Mouse (Mus musculus): ENCODE measurements at regions not wholly inside any gene's neighbourhood (a gene's known extent, or its start where the extent isn't known, plus 50 kb on each side); places are given as distances from the start of the nearest gene placed in this dataset.
"Not testable (repeated sequence)": the region's sequence is repeated elsewhere in the genome, so short reads cannot be mapped to it uniquely, and the experiment has no call there.

DNA sequence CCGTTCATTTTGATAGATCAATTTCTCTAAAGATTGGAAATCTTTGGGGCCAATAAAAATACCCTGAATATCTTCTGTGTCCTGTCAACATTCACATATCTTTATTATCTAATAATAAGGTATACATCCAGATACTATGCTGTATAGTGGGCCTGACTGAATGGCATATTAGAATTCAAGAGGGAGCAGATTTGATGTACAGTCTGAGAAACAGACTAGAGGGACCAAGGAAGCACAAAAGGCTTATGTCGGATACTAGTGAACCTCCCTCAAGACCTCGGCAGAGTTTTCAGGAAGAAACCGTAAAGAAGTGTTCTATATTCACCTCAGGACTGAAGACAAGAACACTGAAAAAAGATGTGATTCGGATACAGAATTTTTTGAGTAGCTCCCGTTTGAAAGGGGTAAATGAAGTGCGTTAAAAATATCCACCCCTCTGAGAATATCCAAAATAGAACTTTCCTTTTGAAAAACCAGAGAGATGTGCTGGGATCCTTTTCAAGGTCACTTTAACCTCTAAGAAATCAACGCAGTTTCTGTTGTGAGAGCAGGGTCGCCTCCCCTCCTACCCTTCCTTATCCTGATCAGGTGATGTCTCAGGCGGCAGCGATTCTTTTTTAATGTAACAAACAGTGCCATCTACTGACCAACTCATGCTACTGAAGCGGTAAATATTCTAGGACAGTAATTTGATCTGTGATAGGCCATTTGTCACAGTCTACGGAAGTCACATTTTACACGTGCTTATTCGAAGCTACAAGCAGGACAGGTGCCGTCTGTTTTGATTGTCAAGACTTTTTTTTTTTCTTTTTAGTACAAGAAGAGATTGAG lies 485.1 kb upstream of the Hsf2 start:
- peak in 1 of 2 experiments; percentile 15 for DNase-seq (ENCODE audit: low spot score in 2 of 2)

GRCm38 (mm10) chr10:57001723-57002110 lies 484.5 kb upstream of the Hsf2 start:
- no peak for DNase-seq (ENCODE audit: low spot score in 2 of 2)

GRCm38 (mm10) chr10:57037641-57038040 lies 448.5 kb upstream of the Hsf2 start:
- DNase-seq (ENCODE audit: low spot score in 2 of 2): no peak

GRCm38 (mm10) chr10:57040201-57040600 lies 446.0 kb upstream of the Hsf2 start:
- DNase-seq (ENCODE audit: low spot score in 2 of 2): no peak

DNA sequence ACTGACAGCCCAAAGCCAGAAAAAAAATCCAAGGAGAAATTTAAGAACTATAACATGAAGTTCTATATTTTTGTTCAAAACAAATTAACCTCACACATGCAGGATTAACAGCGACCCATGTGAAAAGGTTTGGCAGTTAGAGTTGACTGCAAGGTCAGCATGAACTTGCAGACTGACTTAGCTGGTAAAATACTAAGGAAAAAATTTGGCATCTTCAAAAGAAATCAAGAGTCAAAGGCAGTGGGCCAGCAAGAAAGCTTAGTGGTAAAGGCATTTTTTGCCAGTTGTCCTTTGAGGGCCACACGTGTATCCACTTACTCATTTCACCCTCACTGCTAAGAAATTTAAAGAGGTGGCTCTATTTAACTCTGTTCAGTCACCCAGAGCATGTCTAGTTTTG lies 440.2 kb upstream of the Hsf2 start:
- DNase-seq (ENCODE audit: low spot score in 2 of 2): no peak

- no peak for DNase-seq (ENCODE audit: low spot score in 2 of 2)
Measured at GRCm38 (mm10) chr10:57046891-57047290, 439.3 kb upstream of the Hsf2 start.

- DNase-seq (ENCODE audit: low spot score in 2 of 2): no peak
Measured at GRCm38 (mm10) chr10:57047719-57048118, 438.5 kb upstream of the Hsf2 start.

DNA sequence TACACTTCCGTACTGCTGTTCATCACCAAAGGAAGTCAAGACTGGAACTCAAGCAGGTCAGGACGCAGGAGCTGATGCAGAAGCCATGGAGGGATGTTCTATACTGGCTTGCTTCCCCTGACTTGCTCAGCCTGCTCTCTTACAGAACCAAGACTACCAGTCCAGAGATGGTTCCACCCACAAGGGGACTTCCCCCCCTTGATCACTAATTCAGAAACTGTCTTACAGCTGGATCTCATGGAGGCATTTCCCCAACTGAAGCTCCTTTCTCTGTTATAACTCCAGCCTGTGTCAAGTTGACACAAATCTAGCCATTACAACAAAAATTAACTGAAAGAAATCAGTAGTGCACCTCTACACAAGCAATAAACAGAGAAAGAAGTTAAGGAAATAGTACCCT lies 432.8 kb upstream of the Hsf2 start:
- not testable (repeated sequence) for DNase-seq (ENCODE audit: low spot score in 2 of 2)

DNA sequence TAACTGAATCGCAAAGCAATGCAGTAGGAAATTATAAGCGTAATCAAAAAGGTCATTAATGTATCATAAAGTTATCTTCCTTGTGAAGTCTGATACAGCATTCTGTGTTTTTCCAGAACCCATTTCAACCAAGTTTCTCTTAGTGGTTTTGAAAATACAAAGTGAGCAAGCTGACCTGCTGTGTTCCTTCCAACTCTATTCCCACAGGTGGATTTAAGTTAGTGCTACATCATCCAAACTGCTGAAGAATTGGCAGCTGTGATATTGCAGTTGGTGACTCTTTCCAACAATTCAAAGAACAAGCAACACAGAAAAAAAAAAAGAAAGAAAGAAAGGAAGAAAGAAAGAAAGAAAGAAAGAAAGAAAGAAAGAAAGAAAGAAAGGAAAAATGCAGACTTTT lies 396.1 kb upstream of the Hsf2 start:
- DNase-seq (ENCODE audit: low spot score in 2 of 2): no peak

DNA sequence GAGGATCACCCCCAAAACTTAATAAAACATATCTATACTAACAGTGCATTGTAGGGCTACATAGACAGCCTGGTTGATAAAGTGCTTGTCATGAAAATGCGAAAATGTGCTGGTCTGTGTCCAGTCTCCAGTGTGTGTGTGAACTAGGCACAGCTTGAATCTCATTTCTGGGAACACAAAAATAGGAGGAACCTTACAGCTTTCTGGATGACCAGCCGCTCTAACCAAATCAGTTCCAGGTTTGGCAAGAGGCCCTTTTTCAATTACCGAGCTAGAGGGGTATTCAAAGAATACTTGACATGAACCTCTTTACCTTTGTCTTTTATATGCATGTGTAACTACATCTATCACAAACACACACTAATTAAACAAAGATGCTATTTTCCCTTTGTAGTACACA lies 390.3 kb upstream of the Hsf2 start:
- no peak for DNase-seq (ENCODE audit: low spot score in 2 of 2)

DNA sequence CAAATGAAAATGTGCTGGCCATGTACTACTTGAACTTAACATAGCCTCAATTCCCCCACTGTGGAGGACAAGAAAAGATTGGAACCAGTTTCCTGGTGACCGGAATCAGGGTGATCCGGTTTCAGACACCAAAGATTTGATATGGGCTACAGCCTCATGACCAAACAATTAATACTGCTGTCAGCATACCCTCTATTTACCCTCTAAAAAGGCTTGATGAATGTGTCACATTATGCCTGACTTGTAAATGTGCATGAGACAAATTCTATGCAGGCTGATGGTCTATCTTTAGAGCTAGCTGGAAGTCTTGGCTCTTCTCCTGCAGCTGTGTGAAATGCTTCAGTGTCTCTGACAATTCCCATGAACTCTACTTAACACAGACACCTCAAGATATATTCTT lies 372.8 kb upstream of the Hsf2 start:
- DNase-seq (ENCODE audit: low spot score in 2 of 2): no peak

- DNase-seq (ENCODE audit: low spot score in 2 of 2): no peak
Measured at GRCm38 (mm10) chr10:57114696-57115271, 371.4 kb upstream of the Hsf2 start.

GRCm38 (mm10) chr10:57121514-57121913 lies 364.7 kb upstream of the Hsf2 start:
- no peak for DNase-seq (ENCODE audit: low spot score in 2 of 2)

DNA sequence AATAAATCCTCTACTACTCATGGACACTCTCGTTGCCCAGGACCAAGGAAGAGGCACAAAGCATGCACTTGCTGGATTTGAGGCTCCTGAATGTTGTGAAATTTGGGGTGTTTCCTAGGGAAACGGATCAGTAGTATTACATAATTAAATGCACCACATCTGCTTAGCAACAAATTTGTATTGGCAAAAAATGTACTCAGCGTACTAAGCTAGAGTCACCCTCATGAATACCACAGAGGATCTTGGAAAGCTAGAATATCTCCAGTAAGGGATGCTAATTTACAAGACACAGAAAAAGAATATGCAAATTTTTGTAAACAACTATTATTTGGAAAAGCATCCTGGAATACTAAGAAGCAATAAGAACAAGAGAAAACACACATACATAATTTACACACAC lies 359.0 kb upstream of the Hsf2 start:
- DNase-seq (ENCODE audit: low spot score in 2 of 2): no peak

- no peak for DNase-seq (ENCODE audit: low spot score in 2 of 2)
Measured at GRCm38 (mm10) chr10:57156426-57156825, 329.8 kb upstream of the Hsf2 start.

- DNase-seq (ENCODE audit: low spot score in 2 of 2): no peak
Measured at GRCm38 (mm10) chr10:57156912-57157311, 329.3 kb upstream of the Hsf2 start.

DNA sequence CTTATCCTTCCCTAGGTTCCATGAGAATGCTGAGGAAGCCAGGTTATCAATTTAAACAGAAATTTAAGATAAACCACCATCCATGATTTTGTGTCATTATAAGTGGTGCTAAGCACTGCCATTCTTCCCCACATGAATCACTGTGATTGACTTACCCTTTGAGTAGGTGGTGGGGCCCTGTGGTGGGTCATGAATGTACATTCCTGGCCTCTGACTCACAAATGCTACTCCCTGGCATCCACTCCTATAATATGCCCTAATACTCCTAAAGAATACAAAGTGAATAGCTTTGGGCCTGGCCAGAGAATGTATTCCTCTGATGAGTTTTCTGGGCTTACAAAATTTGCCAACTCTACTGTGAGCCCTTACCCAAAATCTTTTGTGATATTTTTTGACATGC lies 325.6 kb upstream of the Hsf2 start:
- no peak for DNase-seq (ENCODE audit: low spot score in 2 of 2)

DNA sequence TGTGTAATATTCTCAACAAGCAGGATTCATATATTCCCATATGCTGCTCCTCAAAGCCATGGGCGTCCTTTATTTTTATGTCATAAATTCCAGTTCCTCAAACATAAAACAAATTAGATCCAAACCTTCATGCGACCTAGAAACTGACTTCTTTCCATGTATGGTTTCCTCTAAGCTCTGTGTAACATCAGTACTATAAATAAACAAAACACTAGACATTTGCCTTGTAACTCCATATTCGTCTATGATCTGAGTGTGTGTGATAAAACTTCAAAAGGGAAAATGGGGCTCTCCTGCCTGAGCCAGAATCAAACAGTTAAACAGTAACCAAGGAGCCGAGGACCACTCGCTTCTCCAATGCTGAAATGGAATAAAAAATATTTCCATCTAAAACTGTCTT lies 322.8 kb upstream of the Hsf2 start:
- DNase-seq (ENCODE audit: low spot score in 2 of 2): no peak

- DNase-seq (ENCODE audit: low spot score in 2 of 2): peak in 1 of 2 experiments; percentile 46
Measured at GRCm38 (mm10) chr10:57183560-57183959, 302.6 kb upstream of the Hsf2 start.

- no peak for DNase-seq (ENCODE audit: low spot score in 2 of 2)
Measured at GRCm38 (mm10) chr10:57210701-57211100, 275.5 kb upstream of the Hsf2 start.

GRCm38 (mm10) chr10:57231117-57231516 lies 255.1 kb upstream of the Hsf2 start:
- DNase-seq (ENCODE audit: low spot score in 2 of 2): no peak

DNA sequence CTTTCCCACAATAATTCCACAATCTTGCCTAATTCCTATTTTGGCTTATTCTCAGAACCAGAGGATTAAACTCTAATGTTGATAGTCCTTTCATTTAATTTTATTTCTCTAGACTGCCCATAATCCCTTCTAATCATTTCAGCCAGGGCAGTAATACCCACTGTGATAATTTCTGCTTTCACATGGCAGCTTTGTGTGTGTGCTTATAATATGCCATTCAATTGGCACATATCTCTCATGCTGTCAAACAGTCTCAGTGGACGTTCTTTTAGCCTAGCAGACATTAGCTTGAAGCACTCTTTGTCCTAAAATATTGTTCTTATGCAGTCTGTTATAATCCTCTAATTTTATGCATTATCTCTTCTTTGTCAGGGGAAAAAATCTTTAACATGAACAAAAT lies 205.0 kb upstream of the Hsf2 start:
- no peak for DNase-seq (ENCODE audit: low spot score in 2 of 2)

GRCm38 (mm10) chr10:57282896-57283295 lies 203.3 kb upstream of the Hsf2 start:
- DNase-seq (ENCODE audit: low spot score in 2 of 2): no peak

DNA sequence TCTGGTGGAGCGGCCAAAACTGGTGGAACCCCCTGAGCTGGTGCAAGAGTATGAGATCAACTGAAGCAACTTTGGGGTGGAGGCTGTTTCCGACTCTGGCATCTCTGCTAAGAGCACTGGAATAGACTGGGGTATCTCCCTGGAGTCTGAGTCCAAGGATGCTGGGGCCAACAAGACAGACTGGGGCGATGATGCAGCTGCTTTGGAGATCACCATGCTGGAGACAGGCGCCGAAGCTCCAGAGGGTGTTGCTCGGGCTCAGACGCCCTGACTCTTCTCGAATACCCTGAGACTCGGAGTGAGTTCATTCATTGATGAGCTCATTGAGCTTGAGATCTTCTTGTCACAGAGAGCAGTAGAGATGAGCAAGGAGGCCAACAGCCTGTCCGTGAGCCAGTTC lies 194.6 kb upstream of the Hsf2 start:
- no peak for DNase-seq (ENCODE audit: low spot score in 2 of 2)

Data from spleen, postnatal 10 days (tissue).